Mouse (Mus musculus): ENCODE data around the gene Qrich2.
"Not testable (repeated sequence)": the region's sequence is repeated elsewhere in the genome, so short reads cannot be mapped to it uniquely, and the experiment has no call there.

The Qrich2 gene

GRCm38 (mm10) chr11:116489771-116490231 lies 23.8 kb upstream of the Qrich2 start:
- DNase-seq (ENCODE audit: low spot score), result no peak

DNA sequence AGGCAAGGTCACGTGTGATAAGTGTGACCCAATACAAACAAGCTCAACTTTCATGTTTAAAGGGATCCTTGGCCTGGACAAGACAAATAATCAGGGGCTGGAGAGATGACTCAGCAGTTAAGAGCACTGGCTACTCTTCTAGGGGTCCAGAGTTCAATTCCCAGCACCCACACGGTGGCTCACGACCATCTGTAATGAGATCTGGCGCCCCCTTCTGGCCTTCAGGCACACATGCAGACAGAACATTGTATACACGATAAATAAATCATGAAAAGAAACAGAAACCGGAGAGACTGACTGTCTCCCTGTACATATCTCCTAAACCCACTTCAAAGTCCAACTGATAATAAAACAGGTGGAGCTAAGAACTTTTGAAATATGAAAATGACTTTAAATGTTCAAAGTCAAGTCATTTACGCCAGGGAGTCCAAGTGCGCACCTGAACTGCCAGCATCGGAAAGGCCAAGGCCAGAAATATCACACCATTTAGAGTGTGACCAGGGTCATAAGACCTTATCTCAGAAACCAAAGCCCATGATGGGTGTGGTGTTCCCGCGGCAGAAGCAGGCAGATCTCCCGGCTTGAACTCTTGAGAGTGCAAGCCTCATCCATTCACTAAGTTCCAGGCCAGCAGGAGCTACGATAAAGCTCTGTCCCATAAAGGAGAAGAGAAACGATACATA lies 22.8 kb upstream of the Qrich2 start:
- DNase-seq (ENCODE audit: low spot score), result no peak

- DNase-seq (ENCODE audit: low spot score), result no peak
These were observed 22.2 kb upstream of the Qrich2 start for GRCm38 (mm10) chr11:116488207-116488606.

GRCm38 (mm10) chr11:116484261-116484660 lies 18.2 kb upstream of the Qrich2 start:
- no peak for DNase-seq (ENCODE audit: low spot score)

GRCm38 (mm10) chr11:116481776-116482175 lies 15.7 kb upstream of the Qrich2 start:
- no peak for DNase-seq (ENCODE audit: low spot score)

DNA sequence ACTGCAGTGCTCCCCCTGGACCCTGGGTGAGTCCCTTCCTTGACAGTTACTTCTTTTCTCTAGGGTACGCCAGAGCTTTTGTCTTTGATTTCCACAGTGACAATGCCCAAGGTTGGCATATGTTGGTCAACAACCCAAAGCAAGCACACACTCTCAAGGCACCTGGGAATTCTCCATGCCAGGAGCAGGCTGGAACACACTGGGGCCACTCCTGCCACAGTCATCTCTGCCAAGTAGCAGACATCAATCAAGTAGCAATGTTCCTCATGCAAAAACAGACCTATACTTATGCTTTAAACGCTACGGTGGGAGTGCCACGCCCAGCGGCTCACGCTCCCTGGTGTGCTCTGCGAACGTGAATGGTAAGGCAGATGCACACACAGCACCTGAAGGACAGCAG lies 14.9 kb upstream of the Qrich2 start:
- DNase-seq (ENCODE audit: low spot score), result no peak

DNA sequence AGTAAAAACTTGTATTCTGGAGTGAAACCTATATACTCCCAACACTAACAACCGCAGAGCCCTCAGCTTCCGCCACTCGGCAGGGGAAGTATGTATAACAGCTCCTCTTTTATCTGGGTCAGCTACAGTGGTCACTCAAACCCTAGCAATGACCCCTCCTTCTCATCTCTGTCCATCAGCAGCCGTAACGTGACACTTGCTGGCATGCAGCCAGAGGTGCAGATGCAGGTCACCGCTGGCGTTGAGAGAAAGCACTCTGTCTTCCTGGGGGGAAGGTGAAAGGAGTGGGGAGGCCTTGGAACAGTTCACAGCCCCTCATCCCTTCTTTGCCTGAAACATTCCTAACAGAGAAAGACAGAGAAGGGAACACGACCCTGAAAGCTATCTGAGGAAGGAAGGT lies 13.8 kb upstream of the Qrich2 start:
- DNase-seq (ENCODE audit: low spot score), result no peak

DNA sequence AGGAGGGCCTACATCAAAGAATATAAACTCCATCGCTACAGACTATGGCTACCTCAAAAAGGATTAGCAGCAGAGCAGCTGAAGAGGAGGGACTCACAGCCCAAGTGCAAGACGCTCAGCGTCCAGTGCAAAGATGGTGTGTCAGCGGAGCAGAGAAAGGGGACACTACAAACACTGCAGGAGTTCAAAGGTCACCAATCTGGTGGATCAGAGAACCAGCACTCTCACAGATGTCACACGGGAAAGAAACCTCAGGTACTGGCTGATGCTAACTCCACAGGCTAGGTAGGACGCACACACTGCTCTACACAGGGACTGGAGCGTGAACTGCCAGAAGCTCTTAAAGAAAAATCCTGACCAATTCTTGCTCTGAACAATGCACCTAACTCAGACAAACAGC lies 12.9 kb upstream of the Qrich2 start:
- no peak for DNase-seq (ENCODE audit: low spot score)

- DNase-seq (ENCODE audit: low spot score), result no peak
These were observed 11.2 kb upstream of the Qrich2 start for GRCm38 (mm10) chr11:116477160-116477759.

DNA sequence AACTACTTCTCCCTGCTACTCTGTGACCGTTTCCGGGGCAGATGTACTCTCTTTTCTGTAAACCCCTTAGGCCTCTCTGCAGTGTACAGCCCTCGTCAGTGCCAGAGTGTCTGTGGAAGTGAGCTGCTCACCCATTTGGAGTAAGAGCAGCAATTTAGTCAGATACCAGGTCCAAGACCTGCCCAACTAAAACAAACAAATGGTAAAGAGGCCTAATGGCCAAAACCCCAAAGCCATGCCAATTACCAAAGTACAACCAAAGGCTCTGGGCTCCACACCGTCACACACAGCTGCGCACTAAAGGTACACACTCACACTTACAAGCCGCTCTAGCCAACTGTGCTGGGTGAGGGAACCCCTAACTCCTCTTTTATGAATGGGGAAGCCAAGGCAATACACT lies 10.7 kb upstream of the Qrich2 start:
- DNase-seq (ENCODE audit: low spot score), result no peak

GRCm38 (mm10) chr11:116476041-116476440 lies 10.0 kb upstream of the Qrich2 start:
- DNase-seq (ENCODE audit: low spot score), result no peak

- DNase-seq (ENCODE audit: low spot score), result no peak
These were observed 6.2 kb upstream of the Qrich2 start for GRCm38 (mm10) chr11:116472275-116472674.

DNA sequence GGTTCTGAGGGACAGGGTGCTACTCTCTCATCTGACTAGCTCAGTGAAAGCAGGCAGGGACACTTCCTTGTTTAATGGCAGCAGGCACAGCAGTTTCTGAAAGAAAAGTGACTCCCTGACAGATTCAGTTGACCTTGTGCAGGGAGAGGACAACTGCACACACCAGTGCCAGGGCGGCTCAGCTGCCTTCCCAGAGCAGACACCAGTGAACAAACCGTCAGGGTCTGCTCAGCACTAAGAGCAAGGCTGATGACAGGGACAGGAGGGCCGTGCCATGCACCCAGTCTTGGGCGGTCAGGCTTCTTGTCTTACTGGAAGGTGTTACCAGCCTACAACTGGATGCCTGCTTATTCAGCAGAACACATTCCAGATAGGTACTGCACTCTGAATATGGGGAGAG lies 4.9 kb upstream of the Qrich2 start:
- DNase-seq (ENCODE audit: low spot score), result no peak

DNA sequence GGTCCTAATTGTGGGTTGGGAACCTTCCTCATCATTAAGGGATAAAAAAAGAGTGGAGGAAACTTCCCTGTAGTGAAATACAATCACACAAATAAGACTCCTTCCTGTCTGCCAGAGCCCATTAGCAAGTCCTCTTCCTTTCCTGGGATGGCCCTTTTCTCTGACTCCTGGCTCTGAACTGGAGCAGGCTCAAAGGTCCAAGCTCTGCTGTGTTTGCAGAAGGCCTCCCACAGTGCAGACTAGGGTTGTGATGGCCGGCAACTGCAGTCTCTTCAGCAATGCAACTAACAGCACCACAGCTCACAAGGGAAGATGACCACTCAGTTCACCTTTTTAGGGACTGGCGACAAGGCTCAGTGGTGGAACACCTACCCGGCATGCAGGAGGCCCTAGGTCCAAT lies 4.2 kb upstream of the Qrich2 start:
- DNase-seq (ENCODE audit: low spot score), result no peak

DNA sequence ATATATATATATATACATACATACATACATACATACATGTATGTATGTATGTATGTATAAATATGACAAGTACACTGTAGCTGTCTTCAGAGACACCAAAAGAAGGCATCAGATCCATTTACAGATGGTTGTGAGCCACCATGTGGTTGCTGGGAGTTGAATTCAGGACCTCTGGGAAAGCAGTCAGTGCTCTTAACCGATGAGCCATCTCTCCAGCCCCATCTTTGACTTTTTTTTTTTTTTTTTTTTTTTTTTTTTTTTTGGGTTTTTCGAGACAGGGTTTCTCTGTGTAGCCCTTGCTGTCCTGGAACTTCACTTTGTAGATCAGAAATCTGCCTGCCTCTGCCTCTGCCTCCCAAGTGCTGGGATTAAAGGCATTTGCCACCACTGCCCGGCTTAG lies 2.3 kb upstream of the Qrich2 start:
- not testable (repeated sequence) for DNase-seq (ENCODE audit: low spot score)

GRCm38 (mm10) chr11:116463833-116464232 lies 2.2 kb downstream of the Qrich2 start:
- peak; percentile 91 for DNase-seq (ENCODE audit: low spot score)

DNA sequence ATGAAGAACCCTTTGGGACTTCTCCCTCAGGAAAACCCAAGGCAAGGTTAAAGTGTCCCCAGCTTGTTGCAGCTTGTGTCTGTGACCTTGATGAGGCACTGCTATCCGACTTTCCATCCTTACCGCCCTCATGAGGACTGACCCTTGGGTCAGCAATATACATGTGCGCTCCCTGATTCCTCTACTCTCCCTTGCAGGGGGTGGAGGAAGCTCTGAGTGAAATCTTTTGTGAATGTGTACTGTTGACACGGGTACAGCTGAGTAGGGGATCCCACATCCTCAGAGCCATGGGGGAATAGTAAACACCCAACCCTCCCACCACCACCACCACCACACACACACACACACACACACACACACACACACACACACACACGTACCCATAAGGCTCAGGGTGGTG lies 2.7 kb downstream of the Qrich2 start:
- no peak for DNase-seq (ENCODE audit: low spot score)

DNA sequence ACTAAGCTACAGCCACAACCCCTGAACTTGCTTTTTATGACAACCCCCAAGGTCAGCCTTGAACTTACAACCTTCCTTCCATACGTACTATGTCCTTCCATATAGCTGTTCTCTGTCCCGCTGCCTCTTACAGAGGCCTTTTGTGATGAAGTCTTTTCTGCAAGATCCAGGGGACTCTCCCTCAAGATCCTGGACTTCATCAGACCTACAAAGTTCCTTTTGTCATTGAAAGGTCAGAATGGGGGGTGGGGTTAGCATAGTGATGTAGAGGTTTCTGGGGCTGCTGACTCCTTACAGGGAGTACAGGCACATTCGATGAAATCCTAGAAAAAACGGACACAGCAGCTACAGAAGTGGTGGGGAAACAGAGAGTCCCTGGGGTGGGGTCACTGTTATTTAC lies 6.3 kb downstream of the Qrich2 start:
- DNase-seq (ENCODE audit: low spot score), result no peak

DNA sequence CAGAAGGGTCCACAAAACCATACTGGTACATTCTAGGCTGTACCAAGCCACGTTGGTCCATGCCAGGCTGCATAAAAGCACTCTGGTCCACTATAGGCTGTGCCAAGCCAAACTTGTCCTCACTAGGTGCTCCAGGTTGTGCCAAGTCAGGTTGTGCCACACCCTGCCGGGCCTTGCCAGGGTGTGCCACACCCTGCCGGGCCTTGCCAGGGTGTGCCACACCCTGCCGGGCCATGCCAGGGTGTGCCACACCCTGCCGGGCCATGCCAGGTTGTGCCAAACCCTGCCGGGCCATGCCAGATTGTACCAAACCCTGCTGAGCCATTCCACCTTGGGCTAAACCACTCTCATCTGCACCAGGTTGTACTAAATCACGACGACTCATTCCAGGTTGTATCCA lies 9.8 kb downstream of the Qrich2 start:
- no peak for DNase-seq (ENCODE audit: low spot score)

GRCm38 (mm10) chr11:116453889-116454288 lies 12.2 kb downstream of the Qrich2 start:
- no peak for DNase-seq (ENCODE audit: low spot score)

DNA sequence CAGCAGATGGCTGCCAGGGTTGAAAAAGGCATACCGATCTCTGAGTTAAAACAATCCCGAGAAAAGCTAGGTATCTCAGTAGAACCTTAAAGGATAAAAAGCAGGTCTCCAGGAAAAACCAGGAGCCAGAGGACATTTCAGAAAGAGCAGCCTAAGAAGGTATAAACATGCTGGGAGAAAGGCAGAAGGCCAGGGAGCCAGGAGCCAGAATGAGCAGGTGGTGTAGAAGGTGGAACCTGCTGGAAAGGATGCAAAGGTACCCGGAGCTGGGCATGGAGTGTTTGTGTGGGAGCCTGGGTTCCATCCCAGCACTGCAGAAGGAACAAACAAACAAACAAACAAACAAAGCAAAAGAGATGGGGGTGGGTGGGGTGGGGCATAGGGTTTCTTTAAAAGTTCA lies 16.7 kb downstream of the Qrich2 start:
- no peak for DNase-seq (ENCODE audit: low spot score)

DNA sequence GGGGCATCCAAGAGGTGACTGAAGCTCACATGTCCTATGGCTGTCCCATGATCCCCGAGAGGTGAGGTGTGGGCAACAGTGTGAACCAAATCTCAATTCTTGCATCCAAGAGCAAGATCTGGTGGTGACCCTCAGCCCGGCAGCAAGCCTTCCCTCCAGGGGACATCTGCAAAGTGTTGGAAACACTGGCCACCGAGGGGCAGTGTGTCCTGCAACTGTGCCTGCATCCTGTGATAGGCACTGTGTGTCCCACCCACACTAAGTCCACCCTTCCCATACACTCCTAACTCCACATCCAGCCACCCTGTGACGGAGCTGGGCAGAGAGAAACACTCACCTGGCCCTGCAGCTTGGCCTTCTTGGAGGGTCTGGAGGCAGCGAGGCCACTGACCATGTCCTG lies 18.2 kb downstream of the Qrich2 start:
- DNase-seq (ENCODE audit: low spot score), result no peak

GRCm38 (mm10) chr11:116446308-116446887 lies 19.6 kb downstream of the Qrich2 start:
- DNase-seq (ENCODE audit: low spot score), result no peak
